Mouse (Mus musculus) cerebellum, adult 2 months (tissue): ENCODE data around the gene Pknox1.

Source experiments
- CTCF ChIP-seq: fragments of 200-500 bp; IDR thresholded peaks from 2 replicates; pipeline ENCODE4 v1.5.1; 2011; ENCODE audit warnings: low read depth, mild to moderate bottlenecking, control low read depth, low read length, moderate library complexity, borderline replicate concordance; ENCODE audit not compliant: insufficient read depth
- POLR2A ChIP-seq: fragments of 200-500 bp; IDR thresholded peaks from 2 replicates; pipeline ENCODE4 v1.6.1; 2011; ENCODE audit warnings: low read length, control low read depth, borderline replicate concordance; ENCODE audit not compliant: insufficient read depth

GRCm38 (mm10) chr17:31598593-31598992 lies 34.1 kb downstream of the Pknox1 start:
- TF ChIP-seq CTCF (no peak), POLR2A (no peak)
